Mouse (Mus musculus) CD4-positive helper T cell, adult 2 months (primary cell): ENCODE measurements around the gene Sowahb.
"Not testable (repeated sequence)": the region's sequence is repeated elsewhere in the genome, so short reads cannot be mapped to it uniquely, and the experiment has no call there.

ENCODE experiments used
- DNase-seq: peaks from one replicate; pipeline ENCODE4 v3.0.0-alpha.2; 2012; ENCODE audit warnings: low read depth, missing footprints, low spot score

Sowahb gene

DNA sequence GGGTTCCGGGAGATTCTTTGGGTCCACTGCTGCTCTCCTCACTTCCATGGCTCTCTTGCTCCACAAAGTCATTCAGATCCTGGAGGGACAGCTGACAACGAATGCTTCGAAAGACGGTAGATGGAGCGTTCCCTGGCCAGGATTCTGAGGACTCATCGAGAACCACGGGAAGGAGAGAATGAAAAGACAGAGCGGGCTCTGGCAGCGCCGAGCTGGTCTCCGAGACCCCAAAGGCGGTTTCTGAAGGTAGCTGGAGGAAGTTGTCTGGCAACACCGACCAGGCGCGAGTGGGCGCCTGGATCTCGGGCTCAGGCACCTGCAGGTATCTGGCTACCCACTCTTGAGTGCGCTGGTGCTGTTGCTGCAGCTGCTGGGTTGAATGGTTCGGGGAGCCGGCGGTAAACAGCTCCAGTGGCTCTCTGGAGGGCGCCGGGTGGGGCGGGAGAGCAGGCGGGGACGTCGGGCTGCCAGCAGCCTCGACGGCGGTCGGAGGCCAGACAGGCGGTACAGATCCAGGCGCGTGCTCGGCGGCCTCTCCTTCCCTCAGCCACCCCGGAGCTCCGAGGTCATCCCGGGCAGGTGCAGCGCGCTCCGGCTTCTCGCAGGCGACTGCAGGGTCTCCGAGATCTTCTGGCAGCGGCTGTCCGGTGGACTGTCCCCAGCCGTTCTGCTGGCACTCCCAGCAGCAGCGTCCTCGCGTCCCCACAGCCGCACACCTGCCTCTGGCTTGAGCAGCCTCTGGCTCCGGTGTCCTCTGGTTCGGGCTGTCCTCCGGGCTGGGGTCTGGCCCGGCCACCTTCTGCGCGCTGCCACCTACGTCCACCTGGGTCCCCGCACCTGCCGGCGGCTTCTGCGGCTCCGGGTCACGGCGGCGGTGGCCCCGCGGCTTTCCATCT, 886 bp downstream of the Sowahb start:
- no peak for DNase-seq

DNA sequence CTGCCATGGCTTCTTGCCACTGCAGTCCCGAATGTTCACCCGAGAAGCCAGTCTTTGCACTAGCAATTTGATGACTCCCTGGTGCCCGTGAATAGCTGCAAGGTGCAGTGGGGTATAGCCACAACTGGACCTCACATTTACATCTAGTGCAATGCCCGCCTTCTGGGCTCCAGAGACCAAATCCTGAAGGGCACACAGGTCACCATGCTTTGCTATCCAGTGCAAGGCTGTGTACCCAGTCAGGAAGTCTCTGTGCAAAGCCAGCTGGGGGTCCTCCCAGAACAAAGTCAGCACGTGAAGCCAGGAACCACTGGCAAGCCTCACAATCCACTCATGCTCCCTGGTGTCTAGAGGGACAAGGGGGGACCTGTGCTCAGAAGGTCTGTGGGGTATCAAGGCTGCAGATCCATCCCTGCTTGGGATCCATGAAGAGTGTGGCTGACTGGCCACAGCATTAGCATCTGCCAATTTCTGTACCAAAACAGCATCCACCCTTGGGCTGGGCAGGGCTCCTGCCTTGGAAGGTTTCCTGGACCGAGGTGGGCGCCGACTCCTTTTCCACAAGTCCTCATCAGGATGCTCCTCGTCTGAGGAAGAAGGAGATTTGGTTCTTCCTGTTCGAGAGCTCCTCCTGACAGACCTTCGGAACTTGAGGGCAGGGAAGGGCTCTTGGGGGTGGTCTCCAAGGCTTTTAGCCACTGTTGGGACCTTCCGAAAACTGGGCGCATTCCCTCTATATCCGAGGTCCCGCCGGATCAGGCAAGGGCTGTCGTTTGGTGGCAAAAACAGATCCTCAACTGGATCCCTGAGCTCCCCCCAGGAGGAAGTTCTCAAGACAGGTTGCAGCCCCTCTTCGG, 1.8 kb downstream of the Sowahb start:
- DNase-seq, result no peak

DNA sequence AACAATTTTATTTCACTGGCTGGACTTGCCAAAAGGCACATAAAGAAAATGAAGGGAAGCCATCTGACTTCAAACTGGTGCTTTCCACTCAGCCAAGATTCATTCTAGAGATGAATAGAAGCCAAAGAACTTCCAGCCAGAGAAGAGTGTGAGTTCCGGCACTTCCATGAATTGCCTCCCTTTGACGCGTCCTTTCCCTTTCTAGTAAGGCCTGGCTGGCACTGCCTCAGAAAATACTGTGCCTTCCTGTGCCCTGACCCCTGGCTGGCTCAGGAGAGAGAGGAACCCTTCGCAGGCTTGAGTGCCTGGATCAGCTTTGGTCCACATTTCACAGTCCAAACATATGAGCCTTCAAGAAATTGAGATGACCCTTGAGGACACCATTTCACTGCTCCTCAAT, 2.8 kb downstream of the Sowahb start:
- DNase-seq, result no peak

DNA sequence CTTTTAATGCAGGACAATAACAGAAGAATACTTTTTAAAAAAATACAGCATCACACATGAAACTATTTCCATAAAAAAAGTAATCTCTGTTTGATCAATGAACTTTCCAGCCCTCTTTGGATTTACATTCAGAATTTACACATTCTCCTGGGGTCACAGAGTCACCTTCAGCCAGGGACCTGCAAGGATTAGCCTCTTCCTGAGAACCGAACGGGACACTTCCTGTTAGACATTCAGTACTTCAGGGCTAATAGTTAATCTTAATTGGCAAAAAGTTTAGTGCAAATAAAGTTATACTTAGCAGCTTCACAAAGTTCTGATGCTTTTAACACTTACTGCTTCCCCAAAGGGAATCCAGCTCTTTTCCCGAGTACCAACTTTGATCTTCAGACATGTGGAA, 3.5 kb downstream of the Sowahb start:
- DNase-seq, result no peak

DNA sequence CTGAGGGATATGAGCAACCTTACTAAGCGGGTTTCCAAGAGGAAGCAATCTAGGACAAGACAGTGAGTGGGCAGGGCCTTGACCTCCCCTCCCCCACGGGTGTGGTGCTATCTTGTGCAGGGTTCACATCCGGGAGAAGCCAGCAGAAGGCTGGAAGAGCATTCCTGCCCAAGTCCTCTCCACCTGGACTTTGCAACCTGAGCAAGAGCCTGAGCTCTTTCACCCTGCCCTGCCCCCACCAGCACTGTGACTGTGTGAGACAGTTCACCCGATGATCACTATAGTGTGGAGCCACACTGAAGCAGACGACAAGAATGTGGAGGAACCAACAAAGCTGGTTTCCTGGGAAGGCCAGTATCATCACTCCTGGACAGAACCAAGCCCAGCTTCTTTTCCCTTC, 4.7 kb downstream of the Sowahb start:
- DNase-seq, result no peak

DNA sequence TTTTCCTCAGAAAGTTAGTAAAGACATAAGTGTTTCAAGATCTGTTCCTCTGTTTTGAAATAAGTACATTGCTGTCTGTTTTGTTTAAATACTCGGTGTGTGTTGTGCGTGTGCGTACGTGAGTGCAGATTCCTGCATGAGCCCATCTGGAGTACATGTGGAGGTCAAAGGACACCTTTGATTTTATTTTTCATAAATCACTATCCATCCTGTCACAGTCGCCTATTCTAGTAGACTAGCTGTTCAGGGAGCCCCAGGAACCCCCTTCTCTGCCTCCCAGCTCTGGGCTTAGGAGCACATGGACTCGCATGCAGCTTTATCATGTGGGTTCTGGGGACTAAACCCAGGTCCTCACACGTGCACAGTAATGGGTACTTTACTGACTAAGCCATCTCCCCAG, 8.6 kb downstream of the Sowahb start:
- no peak for DNase-seq

DNA sequence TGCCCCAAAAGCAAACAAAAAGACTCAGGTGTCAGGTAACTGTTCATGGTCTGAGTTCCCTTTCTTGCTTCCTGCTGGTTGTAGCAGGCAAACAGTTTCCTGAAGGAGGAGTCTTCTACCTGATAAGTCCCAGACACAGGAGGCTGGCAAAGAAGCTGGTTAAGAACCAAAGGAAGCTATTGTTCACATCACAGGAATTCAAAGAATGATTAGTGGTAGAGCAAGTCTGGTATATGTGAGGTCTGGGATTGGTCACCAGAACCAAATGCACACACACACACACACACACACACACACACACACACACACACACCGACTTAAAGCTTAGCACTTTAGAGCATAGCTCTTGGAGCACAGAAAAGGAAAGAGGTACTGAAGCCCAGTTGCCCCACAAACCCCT, 9.5 kb downstream of the Sowahb start:
- no peak for DNase-seq

DNA sequence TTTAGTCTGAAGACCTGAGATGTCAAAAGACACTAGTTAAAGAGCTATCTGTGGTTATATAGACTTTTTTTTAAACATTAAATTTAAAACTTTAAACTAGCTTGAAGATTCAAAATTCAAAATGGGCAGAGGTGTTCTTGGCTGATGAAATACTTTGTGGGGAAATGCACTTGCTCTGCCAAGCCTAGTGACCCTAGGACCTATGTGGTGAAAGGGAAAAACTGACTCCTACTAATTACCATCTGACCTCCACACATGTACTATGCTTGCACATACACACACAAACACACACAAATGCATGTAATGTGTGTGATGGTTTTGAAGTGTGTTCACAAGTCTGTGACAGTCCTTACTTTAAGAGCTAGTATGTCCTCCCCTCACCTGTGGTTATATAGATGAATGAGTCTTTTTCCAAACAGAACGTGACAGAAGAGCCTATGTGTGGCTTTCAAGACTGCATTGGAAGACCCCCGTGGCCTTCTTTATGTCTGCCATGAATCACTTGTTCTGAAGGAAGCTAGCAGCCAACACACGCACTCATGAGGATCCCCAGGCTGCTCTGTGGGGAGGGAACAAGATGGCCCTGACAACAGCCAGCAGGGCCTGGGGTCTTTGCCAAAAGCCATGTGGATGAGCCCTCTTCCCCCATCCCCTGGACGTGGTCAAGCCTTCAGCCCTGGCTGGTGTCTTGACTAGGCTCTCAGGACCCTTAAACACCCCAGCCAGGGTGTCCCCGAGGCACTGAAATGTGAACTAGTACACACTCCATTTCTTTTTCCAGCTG, 11.5 kb downstream of the Sowahb start:
- DNase-seq, result no peak

DNA sequence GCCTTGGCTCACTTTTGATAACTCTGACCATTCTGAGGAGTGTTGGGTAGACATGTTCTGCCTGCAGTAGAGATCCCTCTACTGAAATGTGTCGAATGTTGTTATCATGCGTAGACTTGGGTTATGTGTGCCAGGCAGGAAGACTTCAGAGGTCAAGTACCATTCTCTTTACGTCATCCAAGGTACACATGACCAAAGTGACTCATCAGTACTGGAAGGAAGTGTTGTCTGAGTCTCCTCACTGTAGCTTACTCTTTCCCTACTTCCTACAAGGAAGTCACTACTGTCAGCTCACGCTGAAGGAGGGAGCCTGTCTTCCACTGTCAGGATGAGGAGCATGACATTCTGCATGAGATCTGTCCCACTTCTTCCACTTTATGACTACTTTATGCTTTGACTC, 12.2 kb downstream of the Sowahb start:
- DNase-seq, result no peak

DNA sequence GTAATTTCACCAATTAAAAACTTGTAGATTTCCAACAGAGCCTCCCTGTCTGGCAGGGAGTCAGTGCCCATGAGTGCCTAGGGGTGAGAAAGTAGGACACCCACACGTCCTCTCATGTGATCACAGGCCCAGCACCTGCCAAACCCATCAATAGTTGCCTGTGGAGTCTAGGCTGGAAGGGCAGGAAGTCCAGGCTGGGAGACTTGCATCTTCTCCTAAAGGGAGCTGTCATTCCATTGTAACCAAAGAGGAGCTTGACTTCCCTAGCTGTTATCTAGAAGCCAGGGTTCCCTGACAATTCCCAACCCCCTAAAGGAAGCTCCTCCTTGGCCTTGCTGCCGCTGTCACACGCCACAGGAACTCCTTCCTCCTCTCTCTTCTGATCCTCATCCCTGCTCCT, 14.0 kb downstream of the Sowahb start:
- no peak for DNase-seq

DNA sequence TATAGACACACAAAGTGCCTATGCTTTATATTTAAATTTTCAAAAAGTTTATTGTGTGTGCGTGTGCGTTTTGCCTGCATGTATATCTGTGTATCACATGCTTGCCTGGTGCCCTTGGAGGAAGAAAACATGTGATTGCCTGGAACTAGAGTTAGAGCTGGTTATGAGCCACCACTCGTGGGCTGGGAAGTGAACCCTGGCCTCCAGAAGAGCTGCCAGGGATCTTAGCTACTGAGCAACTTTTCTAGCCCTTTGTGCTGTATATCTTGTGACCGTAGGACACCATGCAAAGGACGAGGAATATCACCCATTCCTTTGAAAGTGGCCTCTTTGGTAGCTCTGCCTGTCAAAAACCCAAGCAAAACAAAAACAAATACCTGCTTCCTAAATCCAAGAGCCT, 14.4 kb downstream of the Sowahb start:
- DNase-seq, result no peak

DNA sequence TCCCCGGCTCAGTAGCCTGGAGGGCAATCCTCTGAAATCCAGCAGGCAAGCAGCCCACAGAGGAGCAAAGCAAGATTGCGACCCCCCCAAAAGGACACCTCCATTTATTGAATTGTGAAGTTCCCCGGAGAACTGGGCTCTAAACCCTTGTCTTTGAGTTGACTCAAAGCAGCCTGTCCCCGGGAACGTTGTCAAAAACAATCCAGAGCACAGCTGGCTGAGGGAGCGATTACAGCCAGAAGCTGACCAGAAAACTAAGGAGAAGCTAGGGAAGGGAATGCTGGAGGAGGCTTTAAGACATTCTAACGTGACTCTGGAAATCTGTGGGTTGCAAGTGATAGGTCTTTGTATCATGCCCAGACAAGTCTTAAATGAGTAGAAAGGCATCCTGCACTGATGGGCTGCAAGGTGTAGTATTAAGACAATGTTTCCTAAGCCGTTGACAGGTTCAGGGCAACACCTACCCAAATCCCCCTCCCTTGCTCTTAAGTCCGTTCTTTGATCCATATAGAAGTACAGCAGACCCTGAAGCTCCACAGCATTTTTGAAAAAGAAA, 17.6 kb downstream of the Sowahb start:
- DNase-seq, result no peak

DNA sequence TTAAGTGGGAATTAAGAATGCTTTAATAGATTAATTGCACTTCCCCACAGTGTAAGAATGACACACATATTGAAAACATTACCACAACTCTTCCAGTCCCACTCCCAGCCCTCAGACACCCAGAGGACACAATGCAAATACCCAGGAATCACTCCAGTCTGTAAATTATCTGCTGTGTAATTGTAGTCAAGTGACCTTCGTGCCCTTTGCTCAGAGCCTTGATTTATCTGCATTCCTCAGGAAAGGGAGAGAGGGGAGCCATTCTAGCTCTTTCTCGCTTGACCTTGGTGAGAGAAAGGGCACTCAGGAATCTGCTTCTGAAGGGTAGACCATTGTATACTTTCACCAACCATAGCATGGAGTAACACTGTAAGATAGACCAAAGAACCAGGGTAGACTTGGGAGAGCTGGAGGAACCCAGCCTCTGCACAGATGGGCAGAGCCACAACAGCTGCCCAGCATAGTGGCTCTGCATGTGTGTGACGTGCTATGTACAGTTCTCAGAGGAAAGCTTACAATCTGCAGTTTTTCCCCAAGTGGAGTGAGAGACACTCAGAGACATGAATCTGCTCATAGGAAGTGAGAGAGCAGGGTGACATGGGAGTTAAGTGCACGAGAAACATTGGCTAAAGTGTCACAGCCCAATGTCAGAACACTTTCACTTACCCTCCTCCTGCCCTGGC, 18.2 kb downstream of the Sowahb start:
- no peak for DNase-seq

DNA sequence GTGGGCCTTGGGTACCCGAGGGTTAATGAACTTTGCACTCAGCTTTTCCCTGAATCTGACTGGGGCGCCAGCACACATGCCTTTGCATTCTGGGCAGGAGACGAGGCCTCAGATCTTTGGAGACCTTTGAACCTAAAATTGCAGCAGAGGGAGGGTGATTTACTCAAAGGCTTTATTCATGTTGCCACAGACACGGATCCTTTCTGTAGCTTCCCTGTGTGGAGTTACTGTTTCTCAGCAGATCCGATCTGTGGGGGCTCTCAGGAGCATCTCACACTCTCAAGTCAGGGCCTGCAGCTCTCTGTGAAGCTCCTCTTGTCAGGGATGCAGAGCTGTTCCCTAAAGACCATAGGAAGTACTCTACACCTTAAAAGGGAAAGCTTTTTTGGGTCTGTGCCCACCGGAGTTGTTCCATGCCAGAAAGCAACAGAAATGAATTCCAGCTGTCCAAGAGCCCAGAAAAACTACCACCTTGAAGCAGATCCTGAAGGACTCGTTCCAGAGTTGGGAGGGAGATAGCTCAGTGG, 20.0 kb downstream of the Sowahb start:
- no peak for DNase-seq

DNA sequence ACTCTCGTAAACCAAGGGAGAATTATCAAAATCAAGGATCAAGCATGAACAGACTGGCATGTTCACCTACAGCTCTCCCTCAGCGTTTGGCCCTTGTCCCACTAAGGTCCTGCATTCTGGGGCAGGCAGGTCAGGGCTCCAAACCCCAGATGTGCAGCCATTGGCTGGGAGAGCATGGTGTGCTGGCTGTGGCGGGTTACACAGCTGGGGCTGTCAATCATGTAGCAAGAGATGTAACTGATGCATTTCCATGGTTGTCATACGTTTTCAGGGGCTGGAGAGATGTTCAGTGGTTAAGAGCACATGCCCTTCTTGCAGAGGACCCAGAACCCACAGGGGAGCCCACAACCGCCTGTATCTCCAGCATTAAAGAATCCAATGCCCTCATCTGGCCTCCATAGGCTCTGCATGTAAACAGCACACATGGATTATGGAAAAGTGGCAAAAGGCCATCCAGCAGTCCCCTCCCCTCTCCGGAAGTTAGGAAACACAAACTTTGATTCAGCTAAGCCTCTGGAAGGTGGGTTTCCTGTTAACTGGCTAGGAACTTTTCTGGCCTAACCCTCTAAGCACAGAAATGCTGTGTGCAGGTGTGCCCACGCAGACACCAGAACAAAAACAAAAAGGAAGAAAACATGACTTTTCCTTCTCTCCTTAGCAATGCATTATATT, 22.6 kb downstream of the Sowahb start:
- DNase-seq, result no peak

DNA sequence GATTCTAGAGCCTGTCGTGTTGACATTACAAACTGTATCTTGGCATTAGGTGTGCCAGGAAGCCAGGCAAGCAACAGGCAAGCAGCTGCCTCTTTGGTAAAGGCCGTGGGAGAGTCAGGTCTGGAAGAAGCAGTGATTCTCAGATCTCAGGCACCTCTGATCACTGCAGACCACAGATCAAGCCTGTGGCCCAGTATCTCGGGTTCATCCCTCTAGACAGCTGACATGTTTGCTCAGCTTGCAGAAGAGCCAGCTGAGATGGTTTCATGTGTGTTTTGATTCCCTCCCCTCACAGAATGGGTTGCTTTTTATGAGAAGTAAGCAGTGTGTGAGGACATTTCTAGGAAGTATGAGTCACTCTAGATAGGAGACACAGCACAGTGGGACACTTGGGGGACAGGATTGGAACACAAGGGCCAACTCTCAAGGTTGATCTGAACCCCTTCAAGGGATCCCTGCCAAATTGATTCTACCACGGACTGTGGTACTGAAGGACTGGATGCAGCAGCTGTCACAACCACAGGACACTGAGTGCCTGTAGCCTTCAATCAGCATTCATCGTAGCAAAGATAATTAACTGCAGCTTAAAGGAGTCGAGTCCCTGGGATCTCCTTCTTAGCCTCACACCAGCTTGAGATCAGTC, 24.7 kb downstream of the Sowahb start:
- no peak for DNase-seq

DNA sequence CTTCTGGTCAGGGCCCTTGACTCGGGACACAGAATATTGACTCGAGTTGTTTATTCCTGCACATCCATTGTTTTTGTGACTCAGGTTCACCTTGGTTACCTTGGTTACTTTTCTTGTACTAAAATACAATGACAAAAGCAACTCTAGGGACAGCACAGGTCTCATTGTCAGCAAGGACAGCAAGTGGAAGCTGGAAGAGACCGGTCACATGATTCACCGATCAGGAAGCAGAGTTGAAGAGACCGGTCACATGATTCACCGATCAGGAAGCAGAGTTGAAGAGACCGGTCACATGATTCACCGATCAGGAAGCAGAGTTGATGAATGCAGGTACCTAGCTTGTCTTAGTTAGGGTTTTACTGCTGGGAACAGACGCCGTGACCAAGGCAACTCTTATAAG, 25.6 kb downstream of the Sowahb start:
- not testable (repeated sequence) for DNase-seq

DNA sequence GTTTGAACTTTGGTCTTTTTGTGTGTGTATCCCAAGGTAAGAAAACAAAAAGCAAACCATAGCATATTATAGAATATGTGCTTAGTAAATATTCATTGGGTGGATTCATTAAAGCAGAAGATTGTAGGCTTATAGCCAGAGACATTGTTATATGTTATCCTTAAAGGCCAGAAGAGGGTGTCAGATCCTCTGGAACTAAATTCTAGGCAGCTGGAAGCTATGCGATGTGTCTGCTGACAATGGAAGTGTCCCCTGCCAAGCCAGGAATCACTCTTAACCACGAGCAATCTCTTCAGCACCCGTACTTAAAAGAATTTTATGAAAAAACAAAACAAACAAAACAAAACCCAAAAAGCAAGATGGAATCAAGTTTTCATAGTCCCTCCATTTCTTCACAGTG, 27.1 kb downstream of the Sowahb start:
- no peak for DNase-seq

DNA sequence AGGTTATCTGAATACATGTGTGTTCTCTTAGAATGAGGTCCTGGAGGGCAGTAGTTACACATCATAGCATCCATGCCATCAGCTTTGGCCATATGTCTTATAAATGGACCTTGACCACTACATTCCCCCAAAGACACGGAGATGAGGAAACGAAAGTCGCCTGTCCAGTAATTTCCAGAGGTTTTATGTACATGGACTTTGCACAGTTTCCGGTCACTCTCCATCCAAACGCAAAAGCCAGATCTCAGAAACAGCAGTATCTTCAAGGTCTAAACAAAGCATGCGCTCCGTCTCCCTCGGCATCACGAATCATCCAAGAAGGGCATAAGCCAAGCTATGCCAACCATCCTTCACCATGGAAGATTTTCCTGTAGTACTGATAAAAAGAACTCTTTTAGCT, 36.6 kb downstream of the Sowahb start:
- no peak for DNase-seq

DNA sequence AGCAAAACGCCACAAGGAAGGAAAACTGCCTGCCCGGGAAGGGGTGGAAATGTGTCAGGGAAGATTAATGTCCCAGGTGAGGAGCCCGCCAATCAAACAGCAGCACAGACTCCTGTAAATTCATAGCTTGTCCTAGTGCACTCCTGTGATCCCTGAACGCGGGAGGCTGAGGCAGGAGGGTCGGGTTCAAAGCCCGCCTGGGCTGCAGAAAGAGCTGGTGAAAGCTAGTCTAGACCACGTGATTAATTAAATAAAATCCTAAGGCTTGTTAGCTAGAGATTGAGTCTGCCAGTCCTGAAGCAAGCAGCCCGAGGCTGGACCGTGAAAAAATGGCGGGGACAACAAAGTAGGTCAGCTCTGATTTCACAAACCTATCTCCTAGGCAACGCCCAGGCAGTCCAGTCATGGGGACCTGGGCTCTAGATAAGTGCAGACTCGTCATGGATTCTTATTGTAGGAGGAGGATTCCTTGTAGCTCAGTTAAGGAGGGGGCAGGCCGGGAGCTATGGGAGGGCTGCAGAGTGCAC, 38.9 kb downstream of the Sowahb start:
- DNase-seq, result no peak
